Mouse (Mus musculus): Measurements from ENCODE around the gene Flt3. TPM values are rescaled to one million over a fixed set of nuclear protein-coding genes. Genes with fewer than 3 reads are reported as not detected.

Gene Flt3
- polyA plus RNA-seq, 2 experiments: 0.21 to 0.28 TPM

DNA sequence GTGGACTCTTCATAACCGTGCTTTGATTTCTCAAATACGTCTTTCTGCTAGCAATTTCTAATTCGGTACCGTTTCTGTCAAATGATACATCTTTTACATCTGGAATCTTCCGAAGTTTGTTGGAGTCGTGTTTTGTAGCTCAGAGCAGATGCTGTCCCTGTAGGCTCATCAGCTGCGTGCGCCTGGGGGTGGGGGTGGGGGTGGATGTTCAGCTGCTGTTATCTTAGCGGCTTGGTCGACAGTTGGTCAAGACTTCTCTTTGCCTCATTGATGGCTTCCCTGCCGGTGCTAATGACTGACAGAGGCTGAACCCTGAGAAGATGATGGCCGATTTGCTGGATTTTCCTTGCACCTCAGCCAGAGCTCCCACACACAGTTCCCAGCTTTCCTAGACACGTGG, 13.4 kb downstream of the Flt3 start:
- 82% methylated on average over 13 of the region's 13 CpGs for WGBS
- no peaks in the 10 kb centered on the region for H3K4me1 ChIP-seq (ENCODE audit: control insufficient read depth, insufficient read depth, low read length)
- no peaks in the 10 kb centered on the region for H3K36me3 ChIP-seq (ENCODE audit: control insufficient read depth, insufficient read depth, low read length)
- no peak for DNase-seq (ENCODE audit: low spot score)
- no peak overlapping the region for H3K9ac ChIP-seq (ENCODE audit: low read depth, low read length, severe bottlenecking)
- no peak overlapping the region for H3K4me3 ChIP-seq (replicated peaks; ENCODE audit: low read length)
- no peaks in the 10 kb centered on the region for H3K27me3 ChIP-seq (ENCODE audit: control insufficient read depth, insufficient read depth, low read length)
- H3K27ac ChIP-seq (replicated peaks; ENCODE audit: low read depth, low read length): no peak overlapping the region
- no peak overlapping the region for H3K4me2 ChIP-seq (replicated peaks; ENCODE audit: low read depth, low read length, severe bottlenecking)
- ATAC-seq (ENCODE audit: low FRiP score, low read depth): no peak
- TF ChIP-seq POLR2A (IDR thresholded peaks at IDR 0.05; ENCODE audit: borderline replicate concordance, extremely low read depth, insufficient read depth, insufficient read length): no peak
- no peaks in the 10 kb centered on the region for H3K9me3 ChIP-seq (ENCODE audit: control insufficient read depth, low read length)

DNA sequence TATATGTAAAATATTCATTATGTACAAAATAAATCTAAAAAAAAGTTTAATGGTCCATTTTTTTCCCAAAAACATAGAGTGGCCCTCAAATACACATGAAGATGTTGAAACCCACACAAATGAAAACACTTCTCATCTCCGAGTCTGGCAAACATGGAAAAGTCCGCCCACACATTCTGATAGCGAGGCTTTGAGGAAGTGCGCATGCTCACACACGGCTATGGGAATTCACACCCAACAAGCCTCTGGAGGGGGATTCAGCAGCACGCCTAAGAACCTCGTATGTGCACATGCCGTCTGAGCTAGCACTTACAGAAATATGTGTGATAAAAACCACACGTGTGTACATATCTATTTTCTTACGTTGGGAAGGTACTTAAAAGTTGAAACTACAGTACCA, 18.9 kb downstream of the Flt3 start:
- Histone ChIP-seq H3K4me3 (replicated peaks; ENCODE audit: low read length) (no peak overlapping the region), H3K27ac (replicated peaks; ENCODE audit: low read depth, low read length) (no peak overlapping the region), H3K27me3 (ENCODE audit: control insufficient read depth, insufficient read depth, low read length) (no peaks in the 10 kb centered on the region), H3K36me3 (ENCODE audit: control insufficient read depth, insufficient read depth, low read length) (no peaks in the 10 kb centered on the region), H3K4me1 (ENCODE audit: control insufficient read depth, insufficient read depth, low read length) (no peaks in the 10 kb centered on the region), H3K4me2 (replicated peaks; ENCODE audit: low read depth, low read length, severe bottlenecking) (no peak overlapping the region), H3K9me3 (ENCODE audit: control insufficient read depth, low read length) (no peaks in the 10 kb centered on the region), H3K9ac (ENCODE audit: low read depth, low read length, severe bottlenecking) (no peak overlapping the region)
- TF ChIP-seq POLR2A (IDR thresholded peaks at IDR 0.05; ENCODE audit: borderline replicate concordance, extremely low read depth, insufficient read depth, insufficient read length): no peak
- no peak for ATAC-seq (ENCODE audit: low FRiP score, low read depth)
- DNase-seq (ENCODE audit: low spot score): no peak
- WGBS: 79% methylated on average over 10 of the region's 10 CpGs

DNA sequence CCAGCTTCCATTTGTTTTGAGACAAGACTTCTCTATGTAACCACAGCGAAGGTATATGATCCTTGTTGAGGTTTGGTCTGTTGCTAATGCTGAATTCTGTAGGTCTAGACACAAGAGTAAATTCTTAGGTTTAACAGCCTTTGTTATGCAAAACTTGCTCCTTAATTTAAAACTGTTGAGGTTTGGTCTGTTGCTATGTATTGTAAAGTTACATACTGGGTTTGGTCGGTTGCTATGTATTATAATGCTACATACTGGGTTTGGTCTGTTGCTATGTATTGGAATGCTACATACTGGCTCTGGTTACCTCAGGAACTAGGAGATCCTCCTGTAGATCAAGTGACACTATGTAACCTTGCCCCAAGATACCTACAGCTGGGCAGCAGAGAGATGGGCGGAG, 20.8 kb downstream of the Flt3 start:
- WGBS: 86% methylated on average over 3 of the region's 3 CpGs
- DNase-seq (ENCODE audit: low spot score) (no peak), ATAC-seq (ENCODE audit: low FRiP score, low read depth) (no peak)
- Histone ChIP-seq H3K36me3 (ENCODE audit: control insufficient read depth, insufficient read depth, low read length) (no peaks in the 10 kb centered on the region), H3K27me3 (ENCODE audit: control insufficient read depth, insufficient read depth, low read length) (no peaks in the 10 kb centered on the region), H3K9me3 (ENCODE audit: control insufficient read depth, low read length) (no peaks in the 10 kb centered on the region), H3K4me2 (replicated peaks; ENCODE audit: low read depth, low read length, severe bottlenecking) (no peak overlapping the region), H3K4me1 (ENCODE audit: control insufficient read depth, insufficient read depth, low read length) (no peaks in the 10 kb centered on the region), H3K9ac (ENCODE audit: low read depth, low read length, severe bottlenecking) (no peak overlapping the region), H3K4me3 (replicated peaks; ENCODE audit: low read length) (no peak overlapping the region), H3K27ac (replicated peaks; ENCODE audit: low read depth, low read length) (no peak overlapping the region)
- TF ChIP-seq POLR2A (IDR thresholded peaks at IDR 0.05; ENCODE audit: borderline replicate concordance, extremely low read depth, insufficient read depth, insufficient read length): no peak

DNA sequence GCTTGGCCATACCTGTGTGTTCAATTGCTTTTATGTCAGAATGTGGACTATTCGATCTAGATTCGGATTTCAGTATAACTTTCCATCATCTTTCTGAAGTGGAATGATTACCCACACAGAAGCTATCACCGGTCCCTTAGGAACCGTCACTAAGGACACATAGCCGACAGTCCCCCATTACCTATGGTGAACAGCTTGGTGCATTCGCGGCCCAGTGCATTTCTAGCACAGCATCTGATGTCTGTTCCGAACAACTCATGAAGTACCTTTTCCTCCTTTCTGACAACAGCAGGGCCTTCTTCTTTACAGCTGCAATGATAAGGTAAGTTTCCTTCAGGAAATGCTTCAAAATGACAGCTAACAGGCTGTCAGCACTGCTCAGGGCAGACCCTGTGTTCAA, 30.0 kb downstream of the Flt3 start:
- ATAC-seq (ENCODE audit: low FRiP score, low read depth): no peak
- WGBS: 88% methylated on average over 8 of the region's 8 CpGs

DNA sequence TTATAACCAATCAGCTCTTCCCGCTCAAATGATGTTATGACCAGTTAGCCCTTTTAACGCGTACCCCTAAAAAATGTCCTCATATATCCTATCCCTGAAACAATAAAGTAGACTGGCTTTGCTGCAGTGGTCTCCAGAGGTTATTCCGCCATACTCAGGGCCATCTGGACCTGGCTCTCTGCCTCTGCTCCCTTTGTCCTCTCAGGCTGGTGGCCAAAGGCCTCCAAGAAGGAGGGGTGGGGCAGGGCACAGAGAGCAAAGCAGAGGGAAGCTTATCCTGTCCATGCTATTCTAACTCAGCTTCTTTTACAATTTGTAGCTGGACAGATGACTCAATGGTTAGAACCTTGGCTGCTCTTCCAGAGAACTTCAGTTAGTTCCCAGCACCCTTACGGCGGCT, 32.1 kb downstream of the Flt3 start:
- no peak overlapping the region for H3K4me2 ChIP-seq (replicated peaks; ENCODE audit: low read depth, low read length, severe bottlenecking)
- no peaks in the 10 kb centered on the region for H3K9me3 ChIP-seq (ENCODE audit: control insufficient read depth, low read length)
- H3K4me3 ChIP-seq (replicated peaks; ENCODE audit: low read length): no peak overlapping the region
- TF ChIP-seq POLR2A (IDR thresholded peaks at IDR 0.05; ENCODE audit: borderline replicate concordance, extremely low read depth, insufficient read depth, insufficient read length): no peak
- no peaks in the 10 kb centered on the region for H3K27me3 ChIP-seq (ENCODE audit: control insufficient read depth, insufficient read depth, low read length)
- DNase-seq (ENCODE audit: low spot score) (no peak), ATAC-seq (ENCODE audit: low FRiP score, low read depth) (no peak)
- 87% methylated on average over 6 of the region's 6 CpGs for WGBS
- H3K36me3 ChIP-seq (ENCODE audit: control insufficient read depth, insufficient read depth, low read length): no peaks in the 10 kb centered on the region
- no peak overlapping the region for H3K9ac ChIP-seq (ENCODE audit: low read depth, low read length, severe bottlenecking)
- no peak overlapping the region for H3K27ac ChIP-seq (replicated peaks; ENCODE audit: low read depth, low read length)
- H3K4me1 ChIP-seq (ENCODE audit: control insufficient read depth, insufficient read depth, low read length): no peaks in the 10 kb centered on the region

More for the DNA sequence above, 30.0 kb downstream of the Flt3 start:
- no peak overlapping the region for H3K4me3 ChIP-seq (replicated peaks; ENCODE audit: low read length)
- no peaks in the 10 kb centered on the region for H3K27me3 ChIP-seq (ENCODE audit: control insufficient read depth, insufficient read depth, low read length)
- no peaks in the 10 kb centered on the region for H3K9me3 ChIP-seq (ENCODE audit: control insufficient read depth, low read length)
- TF ChIP-seq POLR2A (IDR thresholded peaks at IDR 0.05; ENCODE audit: borderline replicate concordance, extremely low read depth, insufficient read depth, insufficient read length): no peak
- no peaks in the 10 kb centered on the region for H3K36me3 ChIP-seq (ENCODE audit: control insufficient read depth, insufficient read depth, low read length)
- no peak overlapping the region for H3K27ac ChIP-seq (replicated peaks; ENCODE audit: low read depth, low read length)
- H3K4me2 ChIP-seq (replicated peaks; ENCODE audit: low read depth, low read length, severe bottlenecking): no peak overlapping the region
- DNase-seq (ENCODE audit: low spot score): no peak
- H3K9ac ChIP-seq (ENCODE audit: low read depth, low read length, severe bottlenecking): no peak overlapping the region
- no peaks in the 10 kb centered on the region for H3K4me1 ChIP-seq (ENCODE audit: control insufficient read depth, insufficient read depth, low read length)

All from limb, embryonic 14.5 days (tissue).